In genomic region chr4:154519470-154520037, GRCm38 (mm10) we compare ENCODE assay signal across 25 mouse cellular contexts.
A peak's percentile ranks its signal among the peaks of the same experiment; 100 is the strongest.
DNase-seq lines count a peak whose midpoint lies in the region; ATAC-seq and TF ChIP-seq lines count a peak whose summit lies in the region.
"Had no signal": no experiment of that assay in that cellular context is flagged by ENCODE, and none has a peak within 500 bp of the region (broad histone marks: within the 10 kb centered on the region; RNA-seq: fewer than 3 reads in every experiment).

No protein-coding gene starts in this region.

- H3K4me1 ChIP-seq in heart, embryonic 10.5 days = peaks cover 91% of the 10 kb centered on the region
- no peaks in the 10 kb centered on the region for H3K4me1 ChIP-seq in kidney, adult 2 months (ENCODE audit: control insufficient read depth, insufficient read depth, low read length)
- peaks cover 13% of the 10 kb centered on the region for H3K4me1 ChIP-seq in kidney, embryonic 15.5 days
- peaks cover 64% of the 10 kb centered on the region for H3K4me1 ChIP-seq in embryonic facial prominence, embryonic 10.5 days
- H3K4me1 ChIP-seq: liver, embryonic 13.5 days; stomach, embryonic 15.5 days had no signal

- H3K4me3 ChIP-seq in heart, embryonic 10.5 days = no peak overlapping the region
- H3K4me3 ChIP-seq in kidney, adult 2 months (ENCODE audit: insufficient read depth, low read depth, low read length) = no peak overlapping the region
- no peak overlapping the region for H3K4me3 ChIP-seq in kidney, embryonic 15.5 days (replicated peaks)
- H3K4me3 ChIP-seq in embryonic facial prominence, embryonic 10.5 days = no peak overlapping the region
- H3K4me3 ChIP-seq: forebrain, embryonic 12.5 days; intestine, embryonic 15.5 days; limb, embryonic 13.5 days; liver, embryonic 13.5 days; lung, embryonic 15.5 days; midbrain, embryonic 13.5 days; neural tube, embryonic 13.5 days; stomach, embryonic 15.5 days had no signal

- no peaks in the 10 kb centered on the region for H3K36me3 ChIP-seq in heart, embryonic 10.5 days
- no peaks in the 10 kb centered on the region for H3K36me3 ChIP-seq in kidney, adult 2 months (ENCODE audit: control insufficient read depth, insufficient read depth, low read length)
- H3K36me3 ChIP-seq in kidney, embryonic 15.5 days = no peaks in the 10 kb centered on the region
- peaks cover 11% of the 10 kb centered on the region for H3K36me3 ChIP-seq in embryonic facial prominence, embryonic 10.5 days (replicated peaks)
- H3K36me3 ChIP-seq: forebrain, embryonic 12.5 days; intestine, embryonic 15.5 days; liver, embryonic 13.5 days; lung, embryonic 15.5 days; midbrain, embryonic 13.5 days; neural tube, embryonic 13.5 days; stomach, embryonic 15.5 days had no signal

- no peak overlapping the region for H3K9ac ChIP-seq in kidney, embryonic 15.5 days
- H3K9ac ChIP-seq: forebrain, embryonic 12.5 days; hindbrain, embryonic 14.5 days; intestine, embryonic 15.5 days; limb, embryonic 13.5 days; liver, embryonic 13.5 days; lung, embryonic 15.5 days; midbrain, embryonic 13.5 days; neural tube, embryonic 13.5 days; stomach, embryonic 15.5 days had no signal

- no peak for ATAC-seq in kidney, embryonic 15.5 days (replicated peaks; ENCODE audit: low FRiP score)
- peak; percentile 41 to 71; a peak in 3 of 4 replicates for ATAC-seq in hematopoietic stem cell, adult 5-6 weeks (replicated peaks in 1 of 2; ENCODE audit: insufficient read depth in 1 of 2, low FRiP score in 2 of 2, low TSS enrichment in 1 of 2, low read depth in 1 of 2, poor library complexity in 2 of 2, severe bottlenecking in 2 of 2)
- ATAC-seq: intestine, embryonic 15.5 days; midbrain, embryonic 13.5 days had no signal

- DNase-seq in heart, embryonic 10.5 days (ENCODE audit: low spot score) = no peak
- DNase-seq in heart, adult 9 months (ENCODE audit: low spot score in 2 of 2) = no peak
- no peak for DNase-seq in kidney, adult 2 months
- DNase-seq in embryonic facial prominence, embryonic 10.5 days (ENCODE audit: low spot score) = no peak
- DNase-seq in thymus, postnatal 36 days = no peak
- DNase-seq in layer of hippocampus, adult 8-10 months (ENCODE audit: low spot score in 2 of 2) = no peak
- DNase-seq: adrenal gland, postnatal 36 days; cerebellum, adult 18-20 months; cerebellum, postnatal 25 days; gastrocnemius, postnatal 25 days; layer of hippocampus, postnatal 36 days; liver, embryonic 13.5 days; right cerebral cortex, postnatal 25 days; thymus, adult 18-20 months had no signal

- peaks cover 52% of the 10 kb centered on the region for H3K27me3 ChIP-seq in heart, embryonic 10.5 days (ENCODE audit: insufficient read depth, poor library complexity, severe bottlenecking)
- H3K27me3 ChIP-seq in kidney, adult 2 months (replicated peaks; ENCODE audit: control insufficient read depth, insufficient read depth, low read length) = no peaks in the 10 kb centered on the region
- H3K27me3 ChIP-seq in kidney, embryonic 15.5 days = peaks cover 91% of the 10 kb centered on the region
- H3K27me3 ChIP-seq in embryonic facial prominence, embryonic 10.5 days (replicated peaks; ENCODE audit: low read depth, poor library complexity, severe bottlenecking) = peaks cover 69% of the 10 kb centered on the region
- H3K27me3 ChIP-seq: CH12.LX; intestine, embryonic 15.5 days; limb, embryonic 13.5 days; liver, embryonic 13.5 days; lung, embryonic 15.5 days; stomach, embryonic 15.5 days had no signal

- H3K9me3 ChIP-seq in heart, embryonic 10.5 days = no peaks in the 10 kb centered on the region
- no peaks in the 10 kb centered on the region for H3K9me3 ChIP-seq in kidney, embryonic 15.5 days (replicated peaks)
- no peaks in the 10 kb centered on the region for H3K9me3 ChIP-seq in embryonic facial prominence, embryonic 10.5 days
- H3K9me3 ChIP-seq: forebrain, embryonic 12.5 days; intestine, embryonic 15.5 days; limb, embryonic 13.5 days; liver, embryonic 13.5 days; lung, embryonic 15.5 days; midbrain, embryonic 13.5 days; neural tube, embryonic 13.5 days; stomach, embryonic 15.5 days had no signal

- H3K4me2 ChIP-seq in kidney, embryonic 15.5 days = no peak overlapping the region
- H3K4me2 ChIP-seq: forebrain, embryonic 12.5 days; hindbrain, embryonic 14.5 days; intestine, embryonic 15.5 days; limb, embryonic 13.5 days; liver, embryonic 13.5 days; lung, embryonic 15.5 days; midbrain, embryonic 13.5 days; neural tube, embryonic 13.5 days; stomach, embryonic 15.5 days had no signal

- H3K27ac ChIP-seq in heart, embryonic 10.5 days = peak overlapping the region; percentile 82
- 0 out of 2 replicates have a peak overlapping the region, but pooled peaks have one; percentile 19 for H3K27ac ChIP-seq in kidney, adult 2 months (ENCODE audit: insufficient read depth, low read depth, low read length)
- H3K27ac ChIP-seq in kidney, embryonic 15.5 days = no peak overlapping the region
- peak overlapping the region; percentile 2; the same call in 1 of the 2 replicates for H3K27ac ChIP-seq in embryonic facial prominence, embryonic 10.5 days (replicated peaks)
- H3K27ac ChIP-seq: forebrain, embryonic 12.5 days; hindbrain, embryonic 14.5 days; intestine, embryonic 15.5 days; limb, embryonic 13.5 days; liver, embryonic 13.5 days; lung, embryonic 15.5 days; midbrain, embryonic 13.5 days; neural tube, embryonic 13.5 days; stomach, embryonic 15.5 days had no signal

- no peak for TF ChIP-seq CTCF in kidney, adult 2 months (conservative IDR thresholded peaks at IDR 0.05; ENCODE audit: insufficient read depth, insufficient read length, low read depth, low read length)

- WGBS in heart, embryonic 10.5 days = 50% methylated on average over 16 of the region's 16 CpGs
- WGBS in kidney, adult 2 months = 61% methylated on average over 16 of the region's 16 CpGs
- 72% methylated on average over 16 of the region's 16 CpGs for WGBS in kidney, embryonic 15.5 days
- 88% methylated on average over 16 of the region's 16 CpGs for WGBS in embryonic facial prominence, embryonic 10.5 days

- no peak for TF ChIP-seq POLR2A in kidney, adult 2 months (IDR thresholded peaks at IDR 0.05; ENCODE audit: low read depth, low read length)
